Mouse (Mus musculus) lung, adult 2 months (tissue): ENCODE data around the gene Dock8. TPM values are rescaled to one million over a fixed set of nuclear protein-coding genes. Genes with fewer than 3 reads are reported as not detected.

Source experiments
- DNase-seq: peaks from one replicate; pipeline ENCODE4 v3.0.0; 2022
- H3K4me1 ChIP-seq: fragments of 200-500 bp; 2 replicates; pipeline ENCODE4 v1.6.1; 2011; ENCODE audit warnings: low read length; ENCODE audit not compliant: control insufficient read depth, insufficient read depth
- H3K4me3 ChIP-seq: fragments of 200-500 bp; replicated peaks from 2 replicates; pipeline ENCODE3; 2011; ENCODE audit warnings: low read depth, mild to moderate bottlenecking, control low read depth, low read length; ENCODE audit errors: extremely low read depth
- CTCF ChIP-seq: fragments of 200-500 bp; IDR thresholded peaks from 2 replicates; pipeline ENCODE4 v1.5.1; 2011; ENCODE audit warnings: mild to moderate bottlenecking, low read length, control low read depth; ENCODE audit not compliant: insufficient read depth
- POLR2A ChIP-seq: fragments of 200-500 bp; IDR thresholded peaks from 2 replicates; pipeline ENCODE4 v1.6.1; 2011; ENCODE audit warnings: low read depth, mild to moderate bottlenecking, control low read depth, low read length, borderline replicate concordance; ENCODE audit errors: extremely low read depth
- WGBS: fragments of 180-500 bp; shearing (Covaris S2); methylation state at CpG from one replicate; pipeline ENCODE4 v1.1.7; 2018; 5-methylcytosine and 5-hydroxymethylcytosine counted together
- polyA plus RNA-seq: library from polyadenylated mRNA; depleted of rRNA; stranded (reverse); fragments of >200 nt; gene quantifications from 2 replicates; pipeline ENCODE4 v1.2.3, GENCODE M21; 2012

Gene Dock8
- polyA plus RNA-seq, 1 experiment = 25.1 TPM

DNA sequence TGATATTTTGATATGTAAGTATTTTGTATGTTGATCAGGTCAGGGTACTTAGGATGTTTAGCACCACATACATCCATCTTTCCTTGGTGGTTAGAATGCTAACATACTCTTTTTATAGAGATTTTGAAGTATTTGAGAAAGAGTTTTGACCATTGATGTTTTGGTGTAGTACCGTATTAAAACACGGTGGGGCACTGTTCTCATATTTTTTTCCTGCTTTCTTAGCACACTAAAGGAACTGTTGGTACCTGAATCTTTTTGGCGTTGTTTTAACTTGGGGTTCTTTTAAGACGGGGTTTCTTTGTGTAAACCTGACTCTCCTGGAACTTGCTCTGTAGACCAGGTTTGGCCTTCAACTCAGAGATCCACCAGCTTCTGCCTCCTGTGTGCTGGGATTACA lies 133.0 kb downstream of the Dock8 start:
- 8% methylated on average over 4 of the region's 4 CpGs for WGBS
- TF ChIP-seq CTCF = no peak
- TF ChIP-seq POLR2A = no peak

DNA sequence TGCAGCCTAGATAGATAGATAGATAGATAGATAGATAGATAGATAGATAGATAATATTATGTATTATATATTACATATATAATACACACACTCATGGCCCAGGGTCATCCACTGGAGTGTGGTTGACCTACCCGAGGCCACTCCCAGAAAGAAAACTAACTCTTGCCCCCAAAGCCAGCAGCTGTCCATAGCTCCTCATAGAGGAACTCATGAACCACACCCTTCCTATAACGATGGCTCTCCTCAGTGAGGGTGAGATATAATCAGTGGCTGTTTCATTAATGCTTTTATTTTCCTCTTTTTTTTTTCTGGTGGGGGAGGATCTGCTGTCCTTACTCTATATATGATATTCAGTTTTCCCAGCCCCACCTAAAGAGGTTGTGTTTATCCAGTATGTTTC lies 134.6 kb downstream of the Dock8 start:
- no peak for DNase-seq

More for the DNA sequence above, 133.0 kb downstream of the Dock8 start:
- H3K4me1 ChIP-seq = no peaks in the 10 kb centered on the region
- no peak for DNase-seq
- H3K4me3 ChIP-seq = no peak overlapping the region

DNA sequence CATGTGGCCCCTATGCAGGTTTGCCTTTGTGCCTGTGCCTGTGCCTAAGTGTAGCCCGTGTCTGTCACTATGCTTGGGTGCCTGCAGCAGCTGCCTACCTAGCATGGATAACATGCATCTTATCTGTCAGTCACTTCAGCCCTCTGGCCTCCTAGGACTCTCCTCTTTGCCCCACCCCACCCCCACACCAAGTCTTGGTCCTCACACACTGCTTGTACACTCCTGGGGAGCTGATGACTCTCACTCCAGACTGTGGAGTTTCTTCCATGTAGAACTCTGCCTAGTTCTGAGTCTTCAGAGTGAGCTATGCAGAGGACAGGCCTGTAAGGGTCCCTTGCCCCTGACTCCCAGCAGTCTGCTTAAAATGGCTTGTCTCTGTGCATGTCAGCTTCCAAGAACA lies 136.8 kb downstream of the Dock8 start:
- 64% methylated on average over 1 of the region's 1 CpGs for WGBS
- no peak overlapping the region for H3K4me3 ChIP-seq

More for the DNA sequence above, 134.6 kb downstream of the Dock8 start:
- no peak overlapping the region for H3K4me3 ChIP-seq
- H3K4me1 ChIP-seq = peaks cover 4% of the 10 kb centered on the region
- TF ChIP-seq POLR2A = no peak
- 52% methylated on average over 2 of the region's 2 CpGs for WGBS

DNA sequence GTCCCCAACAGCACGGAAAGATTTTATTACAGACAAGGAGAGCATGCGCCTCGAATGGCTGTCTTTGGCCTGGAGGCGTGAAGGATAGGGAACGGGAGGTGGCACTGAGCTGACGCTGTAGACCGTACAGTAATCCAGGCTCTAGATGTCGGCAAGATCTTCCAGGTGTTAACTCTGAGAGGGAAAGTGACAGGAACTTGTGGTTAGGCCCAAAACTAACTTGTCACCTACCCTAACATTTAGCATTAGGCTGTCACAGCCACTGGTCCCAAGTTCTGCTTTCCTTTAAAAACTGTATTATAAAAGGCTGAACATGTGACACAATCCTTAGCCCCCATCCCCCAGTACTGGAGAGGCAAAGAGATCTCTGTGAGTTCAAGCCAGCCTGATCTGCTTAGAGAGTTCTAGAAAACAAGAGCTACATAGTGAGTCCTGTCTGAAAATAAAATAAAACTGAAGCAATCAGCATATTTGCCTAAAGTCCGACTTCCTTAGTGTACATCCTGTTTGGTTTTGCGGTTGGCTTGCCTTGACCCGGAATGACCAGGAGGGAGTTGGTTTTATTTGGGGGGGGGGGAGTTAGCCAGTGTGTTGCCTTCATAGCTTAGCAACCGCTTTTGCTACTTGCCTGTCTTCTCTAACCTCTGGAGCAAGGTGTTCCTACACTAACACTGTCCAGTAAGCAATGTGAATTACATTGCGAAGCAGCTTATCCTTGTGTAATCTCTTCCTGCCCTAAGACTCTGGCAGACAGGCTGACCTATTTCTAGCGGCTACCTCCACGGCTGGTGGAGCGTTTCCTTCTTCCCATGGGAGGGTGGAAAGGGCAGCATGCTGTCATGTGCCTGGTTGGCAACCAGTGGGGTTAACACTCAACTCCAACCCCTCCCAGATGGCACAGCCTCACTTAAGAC lies 138.8 kb downstream of the Dock8 start:
- 56% methylated on average over 16 of the region's 16 CpGs for WGBS
- DNase-seq = no peak
- Histone ChIP-seq H3K4me3 (no peak overlapping the region), H3K4me1 (peaks cover 4% of the 10 kb centered on the region)
- TF ChIP-seq CTCF = no peak
- no peak for TF ChIP-seq POLR2A

More for the DNA sequence above, 136.8 kb downstream of the Dock8 start:
- peaks cover 4% of the 10 kb centered on the region for H3K4me1 ChIP-seq
- TF ChIP-seq POLR2A (no peak), CTCF (no peak)
- DNase-seq = no peak

DNA sequence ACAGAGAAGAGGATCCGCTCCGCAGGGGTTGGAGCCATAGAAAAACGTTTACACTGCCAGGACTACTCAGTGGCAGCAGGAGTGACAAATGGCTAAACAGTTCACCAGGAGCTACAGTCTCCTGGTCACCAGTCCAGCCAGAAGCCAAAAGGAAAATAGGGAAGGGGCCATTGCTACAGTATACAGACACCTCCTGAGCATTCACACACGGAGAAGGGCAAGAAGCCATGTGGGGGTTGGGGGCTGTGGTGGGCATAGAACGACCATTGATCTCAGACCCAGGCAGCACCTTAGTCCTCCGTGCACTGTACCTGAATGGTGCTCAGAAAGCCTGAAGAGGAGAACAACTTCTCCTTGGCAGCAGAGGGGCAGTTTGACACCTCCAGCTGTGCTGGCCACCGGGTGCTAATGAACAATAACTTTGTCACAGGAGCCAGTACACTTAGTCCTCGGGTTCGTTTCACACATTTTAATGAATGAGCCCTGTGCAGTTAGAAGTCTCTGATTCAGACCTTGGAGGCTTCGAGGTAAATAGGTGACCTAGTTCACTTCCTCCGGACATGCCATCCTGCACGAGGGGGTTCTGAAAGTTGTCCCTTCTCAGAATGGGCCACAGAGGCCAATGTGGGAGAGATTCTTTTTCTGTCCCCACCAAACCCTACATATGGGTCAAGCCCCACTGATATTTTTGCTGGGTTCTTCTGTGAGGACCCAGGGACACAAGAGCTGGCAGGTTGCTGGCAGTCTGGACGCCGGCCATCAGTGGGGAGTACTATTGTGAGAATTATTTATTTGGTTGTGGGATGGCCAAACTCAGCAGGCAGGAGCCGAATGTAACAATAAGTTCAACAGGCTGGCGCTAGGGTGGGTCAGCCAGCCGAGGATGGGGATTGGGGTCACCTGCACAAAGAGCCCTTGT lies 145.0 kb downstream of the Dock8 start:
- Histone ChIP-seq H3K4me3 (no peak overlapping the region), H3K4me1 (no peaks in the 10 kb centered on the region)
- TF ChIP-seq POLR2A (no peak), CTCF (no peak)
- WGBS = 64% methylated on average over 17 of the region's 17 CpGs
- no peak for DNase-seq

DNA sequence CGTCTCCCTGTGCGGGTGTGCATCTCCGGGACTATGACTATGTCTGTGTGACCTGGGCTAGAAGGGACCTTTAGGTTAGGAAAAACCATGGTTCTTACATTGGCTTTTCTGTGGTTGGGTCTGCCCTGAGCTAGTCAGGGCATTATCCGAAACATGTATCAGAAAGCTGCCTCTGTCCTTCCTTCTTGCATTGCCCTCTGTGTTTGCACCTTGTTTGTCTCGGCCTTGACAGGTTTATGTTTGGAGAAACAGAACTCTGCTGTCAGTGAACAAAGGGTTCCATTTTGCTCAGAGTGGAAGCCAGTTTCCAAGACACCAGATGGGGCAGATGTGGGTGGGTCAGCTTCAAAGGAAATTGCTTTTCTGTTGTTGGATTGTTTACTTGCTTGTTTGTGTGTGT lies 145.8 kb downstream of the Dock8 start:
- no peak for TF ChIP-seq POLR2A
- TF ChIP-seq CTCF = no peak
- no peak overlapping the region for H3K4me3 ChIP-seq
- 82% methylated on average over 5 of the region's 5 CpGs for WGBS
- H3K4me1 ChIP-seq = no peaks in the 10 kb centered on the region
- DNase-seq = no peak

DNA sequence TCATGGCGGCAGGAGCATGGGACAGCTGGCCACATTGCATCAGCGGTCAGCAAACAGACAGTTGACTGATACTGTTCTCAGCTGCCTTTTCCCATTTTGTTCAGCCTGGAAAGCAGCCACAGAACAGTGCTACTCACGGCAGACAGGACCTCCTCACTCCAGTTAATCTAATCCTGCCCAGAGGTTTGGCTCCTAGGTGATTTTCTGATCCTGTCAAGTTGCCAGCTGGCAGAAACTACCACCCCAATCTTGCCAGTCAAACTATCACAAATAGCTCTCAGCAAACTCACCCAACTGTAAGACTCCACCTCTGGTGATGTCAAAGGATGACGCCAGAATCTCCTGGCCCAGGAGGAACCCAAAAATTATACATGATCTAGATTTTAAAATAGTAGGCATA lies 146.8 kb downstream of the Dock8 start:
- 69% methylated on average over 4 of the region's 4 CpGs for WGBS
- Histone ChIP-seq H3K4me1 (no peaks in the 10 kb centered on the region), H3K4me3 (no peak overlapping the region)
- no peak for TF ChIP-seq POLR2A
- no peak for TF ChIP-seq CTCF
- DNase-seq = no peak

DNA sequence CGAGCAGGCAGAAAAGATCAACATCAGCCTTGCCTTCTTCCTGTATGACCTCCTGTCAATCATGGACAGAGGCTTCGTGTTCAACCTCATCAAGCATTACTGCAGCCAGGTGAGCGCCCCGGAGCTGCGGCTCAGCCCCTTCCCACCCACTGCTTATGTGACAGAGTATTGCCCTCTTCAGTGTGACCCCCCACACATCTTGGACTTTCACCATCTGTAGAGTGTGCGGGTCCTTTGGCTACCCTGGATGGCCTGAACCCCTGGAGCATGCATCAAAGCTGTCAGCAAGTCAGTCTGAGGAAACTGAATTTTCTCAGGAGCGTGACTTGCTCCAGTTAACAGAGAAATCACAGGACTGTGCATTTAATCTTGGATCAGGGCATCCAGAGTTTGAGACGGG lies 150.5 kb downstream of the Dock8 start:
- no peak overlapping the region for H3K4me3 ChIP-seq
- no peak for TF ChIP-seq CTCF
- no peak for TF ChIP-seq POLR2A
- H3K4me1 ChIP-seq = no peaks in the 10 kb centered on the region
- no peak for DNase-seq
- 62% methylated on average over 8 of the region's 8 CpGs for WGBS

DNA sequence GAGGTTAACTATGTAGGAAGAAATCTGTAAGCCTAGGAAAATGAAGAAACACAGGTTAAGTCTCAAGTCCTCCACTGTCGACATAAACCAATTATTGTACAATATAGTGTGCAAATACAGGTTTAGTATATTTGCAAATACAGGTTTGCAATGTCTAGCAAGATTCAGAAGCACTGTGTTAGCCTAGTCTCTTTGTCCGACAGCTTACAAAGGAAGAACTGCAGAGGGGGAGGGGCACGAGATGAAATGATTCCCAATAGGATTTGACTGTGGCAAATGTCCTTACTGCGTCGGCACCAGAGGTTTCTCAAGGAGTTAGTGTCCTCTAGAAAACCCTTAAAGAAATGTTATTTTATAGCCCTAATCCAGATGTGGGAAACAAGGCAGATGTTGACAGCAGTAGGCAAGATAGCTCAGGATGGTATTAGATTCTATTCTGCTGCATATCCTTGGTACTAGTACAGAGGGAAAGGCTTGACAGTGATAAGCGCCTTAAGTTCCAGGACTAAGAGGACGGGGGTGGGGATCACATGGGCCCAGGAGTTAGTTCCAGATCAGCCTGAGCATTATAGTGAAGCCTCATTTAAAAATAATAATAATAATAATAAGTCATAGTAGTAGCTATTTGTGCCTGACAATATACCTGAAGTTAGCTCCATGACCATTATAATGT lies 155.3 kb downstream of the Dock8 start:
- TF ChIP-seq POLR2A (no peak), CTCF (no peak)
- no peak overlapping the region for H3K4me3 ChIP-seq
- no peak for DNase-seq
- H3K4me1 ChIP-seq = no peaks in the 10 kb centered on the region
- WGBS = 85% methylated on average over 7 of the region's 7 CpGs
